Mouse (Mus musculus): Measurements from ENCODE around the gene Shld2.

DNA sequence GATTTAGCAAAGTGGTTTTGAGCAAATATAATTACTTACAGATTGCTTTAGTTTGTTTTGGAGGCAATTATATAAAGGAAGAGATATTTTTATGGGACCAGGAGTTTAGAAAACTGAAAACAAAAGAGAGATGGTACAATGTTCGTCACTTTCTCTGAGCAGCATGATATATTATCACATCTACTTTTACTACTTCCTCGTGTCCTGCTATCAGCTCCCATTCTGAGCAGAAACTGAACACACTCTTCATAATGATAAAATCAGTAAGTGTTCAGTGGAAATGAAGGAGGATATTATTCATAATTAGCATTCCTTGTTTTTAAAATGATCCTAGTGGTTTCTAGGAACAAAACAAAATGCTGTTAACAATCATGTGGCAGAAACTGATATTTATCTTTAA is 21.9 kb downstream of the Shld2 start:
- TF ChIP-seq CTCF (IDR thresholded peaks at IDR 0.05; ENCODE audit: borderline replicate concordance, control insufficient read depth, extremely low read depth, insufficient read depth, low read length, poor library complexity), result no peak
- TF ChIP-seq POLR2A (IDR thresholded peaks at IDR 0.05; ENCODE audit: control insufficient read depth, extremely low read depth, insufficient read depth, low read length, poor library complexity), result no peak
